ENCODE assay signal across 23 mouse cellular contexts in the genomic region with DNA sequence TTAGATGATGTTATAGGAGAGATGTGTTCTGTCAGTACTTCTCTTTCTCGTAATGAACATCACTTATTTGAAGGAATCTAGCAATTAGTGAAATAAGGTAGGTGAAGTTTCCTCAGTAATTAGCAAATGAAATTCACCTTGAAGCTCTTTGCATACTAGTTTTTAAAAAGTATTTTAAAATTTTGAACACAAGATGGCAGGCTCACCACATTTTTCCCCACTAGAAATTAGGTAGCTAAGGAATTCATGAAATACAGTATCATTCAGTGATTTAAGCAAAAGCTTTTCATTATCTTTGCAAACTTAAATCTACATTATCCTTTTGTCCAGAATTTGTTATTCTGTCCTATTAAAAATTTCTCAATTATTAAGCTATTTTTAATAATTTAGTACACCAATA. TPM values are rescaled to one million over a fixed set of nuclear protein-coding genes. Genes with fewer than 3 reads are reported as not detected.
DNase-seq lines count a peak whose midpoint lies in the region; ATAC-seq and TF ChIP-seq lines count a peak whose summit lies in the region.
"Had no signal": no experiment of that assay in that cellular context is flagged by ENCODE, and none has a peak within 500 bp of the region (broad histone marks: within the 10 kb centered on the region; RNA-seq: fewer than 3 reads in every experiment).

No protein-coding gene starts in this region.

- no peaks in the 10 kb centered on the region for H3K27me3 ChIP-seq in forebrain, embryonic 14.5 days (replicated peaks; ENCODE audit: control insufficient read depth, insufficient read depth, low read length)
- H3K27me3 ChIP-seq in forebrain, embryonic 10.5 days (ENCODE audit: poor library complexity, severe bottlenecking), result no peaks in the 10 kb centered on the region
- no peaks in the 10 kb centered on the region for H3K27me3 ChIP-seq in midbrain, postnatal 0 days (ENCODE audit: insufficient read depth, low read length)
- H3K27me3 ChIP-seq in midbrain, embryonic 10.5 days (ENCODE audit: low read depth, poor library complexity, severe bottlenecking), result no peaks in the 10 kb centered on the region
- H3K27me3 ChIP-seq: heart, embryonic 12.5 days; midbrain, embryonic 12.5 days; neural tube, embryonic 12.5 days had no signal

- no peak overlapping the region for H3K27ac ChIP-seq in forebrain, embryonic 14.5 days (ENCODE audit: low read depth, low read length)
- H3K27ac ChIP-seq in forebrain, embryonic 10.5 days, result no peak overlapping the region
- H3K27ac ChIP-seq in layer of hippocampus, adult 2 months, result no peak overlapping the region
- H3K27ac ChIP-seq in midbrain, postnatal 0 days (ENCODE audit: low read depth, low read length), result no peak overlapping the region
- H3K27ac ChIP-seq in midbrain, embryonic 10.5 days (replicated peaks), result no peak overlapping the region
- H3K27ac ChIP-seq: liver, embryonic 14.5 days; midbrain, embryonic 12.5 days; neural tube, embryonic 12.5 days had no signal

- H3K36me3 ChIP-seq in forebrain, embryonic 14.5 days (ENCODE audit: control insufficient read depth, insufficient read depth, low read length), result no peaks in the 10 kb centered on the region
- H3K36me3 ChIP-seq in forebrain, embryonic 10.5 days (replicated peaks), result no peaks in the 10 kb centered on the region
- H3K36me3 ChIP-seq in midbrain, postnatal 0 days (ENCODE audit: insufficient read depth, low read length), result no peaks in the 10 kb centered on the region
- no peaks in the 10 kb centered on the region for H3K36me3 ChIP-seq in midbrain, embryonic 10.5 days
- H3K36me3 ChIP-seq: heart, embryonic 12.5 days; midbrain, embryonic 12.5 days; neural tube, embryonic 12.5 days had no signal

- ATAC-seq in forebrain, embryonic 14.5 days, result no peak
- no peak for ATAC-seq in midbrain, postnatal 0 days (ENCODE audit: low FRiP score)
- ATAC-seq: forebrain, embryonic 16.5 days had no signal

- no peak overlapping the region for H3K4me3 ChIP-seq in forebrain, embryonic 14.5 days (ENCODE audit: low read depth, low read length)
- H3K4me3 ChIP-seq in forebrain, embryonic 10.5 days, result no peak overlapping the region
- no peak overlapping the region for H3K4me3 ChIP-seq in layer of hippocampus, adult 2 months
- no peak overlapping the region for H3K4me3 ChIP-seq in midbrain, postnatal 0 days (ENCODE audit: low read depth, low read length)
- H3K4me3 ChIP-seq in midbrain, embryonic 10.5 days, result no peak overlapping the region
- H3K4me3 ChIP-seq: heart, embryonic 12.5 days; midbrain, embryonic 12.5 days; neural tube, embryonic 12.5 days had no signal

- no peaks in the 10 kb centered on the region for H3K9me3 ChIP-seq in forebrain, embryonic 14.5 days (replicated peaks; ENCODE audit: control insufficient read depth, low read length)
- H3K9me3 ChIP-seq in forebrain, embryonic 10.5 days, result no peaks in the 10 kb centered on the region
- no peaks in the 10 kb centered on the region for H3K9me3 ChIP-seq in midbrain, postnatal 0 days (ENCODE audit: low read length)
- H3K9me3 ChIP-seq in midbrain, embryonic 10.5 days (replicated peaks), result no peaks in the 10 kb centered on the region
- H3K9me3 ChIP-seq: heart, embryonic 12.5 days; midbrain, embryonic 12.5 days; neural tube, embryonic 12.5 days had no signal

- H3K9ac ChIP-seq in forebrain, embryonic 14.5 days (ENCODE audit: low read length), result no peak overlapping the region
- H3K9ac ChIP-seq in midbrain, postnatal 0 days (replicated peaks; ENCODE audit: low read length, poor library complexity, severe bottlenecking), result no peak overlapping the region
- H3K9ac ChIP-seq: heart, embryonic 12.5 days; liver, embryonic 14.5 days; midbrain, embryonic 12.5 days; neural tube, embryonic 12.5 days had no signal

- no peak overlapping the region for H3K4me2 ChIP-seq in forebrain, embryonic 14.5 days (ENCODE audit: low read length)
- no peak overlapping the region for H3K4me2 ChIP-seq in midbrain, postnatal 0 days (ENCODE audit: low read depth, low read length, poor library complexity, severe bottlenecking)
- H3K4me2 ChIP-seq: heart, embryonic 12.5 days; midbrain, embryonic 12.5 days; neural tube, embryonic 12.5 days had no signal

- 78% methylated on average over 1 of the region's 1 CpGs for WGBS in forebrain, embryonic 14.5 days
- 89% methylated on average over 1 of the region's 1 CpGs for WGBS in forebrain, embryonic 10.5 days
- 81% methylated on average over 1 of the region's 1 CpGs for WGBS in midbrain, postnatal 0 days
- WGBS in midbrain, embryonic 10.5 days, result 89% methylated on average over 1 of the region's 1 CpGs

- peak; percentile 9 for DNase-seq in forebrain, embryonic 14.5 days (ENCODE audit: low spot score)
- no peak for DNase-seq in forebrain, embryonic 10.5 days (ENCODE audit: extremely low spot score, low spot score)
- no peak for DNase-seq in layer of hippocampus, adult 2 months (ENCODE audit: low spot score in 2 of 2)
- DNase-seq in layer of hippocampus, postnatal 10 days (ENCODE audit: low spot score in 2 of 2), result no peak
- peak; percentile 42 for DNase-seq in midbrain, postnatal 0 days (ENCODE audit: low spot score)
- DNase-seq in midbrain, embryonic 10.5 days (ENCODE audit: low spot score), result no peak
- DNase-seq in right cerebral cortex, postnatal 10 days (ENCODE audit: low spot score in 2 of 2), result no peak
- no peak for DNase-seq in kidney, postnatal 4 days
- DNase-seq: adrenal gland, adult 2 months; B cell, adult 2 months; cerebellum, adult 2 months; gastrocnemius, postnatal 25 days; heart, postnatal 4 days; kidney, postnatal 10 days; left cerebral cortex, postnatal 4 days; lung, postnatal 4 days; thymus, postnatal 14 days had no signal

- no peaks in the 10 kb centered on the region for H3K4me1 ChIP-seq in forebrain, embryonic 14.5 days (ENCODE audit: control insufficient read depth, insufficient read depth, low read length)
- no peaks in the 10 kb centered on the region for H3K4me1 ChIP-seq in forebrain, embryonic 10.5 days
- H3K4me1 ChIP-seq in midbrain, postnatal 0 days (ENCODE audit: insufficient read depth, low read length), result no peaks in the 10 kb centered on the region
- H3K4me1 ChIP-seq in midbrain, embryonic 10.5 days, result no peaks in the 10 kb centered on the region
- H3K4me1 ChIP-seq: heart, embryonic 12.5 days; midbrain, embryonic 12.5 days; neural tube, embryonic 12.5 days had no signal

- TF ChIP-seq CTCF in layer of hippocampus, adult 2 months (conservative IDR thresholded peaks at IDR 0.05), result peak; percentile 76
- TF ChIP-seq CTCF in midbrain, postnatal 0 days (IDR thresholded peaks at IDR 0.05), result peak; percentile 73

RNA-seq across cellular contexts. Expression of gene Ccdc152, which starts 7.3 kb away (rescaled TPM):
- polyA plus RNA-seq in forebrain, embryonic 14.5 days (2014; fragmentation: Nextera tagmentation; extraction: Ambion mirVana), result 0.15 TPM in 1 of 2 replicates, not detected in the other
- polyA plus RNA-seq in forebrain, embryonic 10.5 days (2016; fragmentation: Nextera tagmentation; extraction: Ambion mirVana), result 0.20 TPM in 1 of 2 replicates, not detected in the other
- not detected for total RNA-seq in layer of hippocampus, adult 2 months (2021)
- not detected for total RNA-seq in layer of hippocampus, postnatal 10 days (2021)
- not detected in 2 replicates for total RNA-seq in midbrain, postnatal 0 days (2014; rRNA removed)
- polyA plus RNA-seq in midbrain, postnatal 0 days (2015; fragmentation: Nextera tagmentation; extraction: Ambion mirVana), result 0.42 and 0.61 TPM in 2 replicates
- not detected in 2 replicates for polyA plus RNA-seq in midbrain, embryonic 10.5 days (2016; fragmentation: Nextera tagmentation; extraction: Ambion mirVana)
- total RNA-seq: adrenal gland, adult 2 months; gastrocnemius, postnatal 25 days; layer of hippocampus, postnatal 14 days; left cerebral cortex, postnatal 4 days had no signal
- polyA plus RNA-seq: adrenal gland, adult 2 months; forebrain, embryonic 16.5 days had no signal

RNA-seq across cellular contexts. Expression of gene Selenop, which starts 27.6 kb away (rescaled TPM):
- polyA plus RNA-seq in forebrain, embryonic 14.5 days (2014; fragmentation: Nextera tagmentation; extraction: Ambion mirVana), result 101 and 126 TPM in 2 replicates
- 43.6 and 44.7 TPM in 2 replicates for polyA plus RNA-seq in forebrain, embryonic 10.5 days (2016; fragmentation: Nextera tagmentation; extraction: Ambion mirVana)
- total RNA-seq in layer of hippocampus, adult 2 months (2021), result 100 to 1,000 TPM; 292 to 295 TPM
- 100 to 1,000 TPM; 230 to 263 TPM for total RNA-seq in layer of hippocampus, postnatal 10 days (2021)
- total RNA-seq in midbrain, postnatal 0 days (2014; rRNA removed), result 267 and 322 TPM in 2 replicates
- polyA plus RNA-seq in midbrain, postnatal 0 days (2015; fragmentation: Nextera tagmentation; extraction: Ambion mirVana), result 201 and 233 TPM in 2 replicates
- 53.5 and 61.5 TPM in 2 replicates for polyA plus RNA-seq in midbrain, embryonic 10.5 days (2016; fragmentation: Nextera tagmentation; extraction: Ambion mirVana)

Comparison
In these comparisons a context has a peak if more than half of its experiments do, and no peak if none do; other contexts are left out.
1. DNase-seq: peak in forebrain, embryonic 14.5 days (single experiment) and midbrain, postnatal 0 days (single experiment); none in forebrain, embryonic 10.5 days (single experiment), layer of hippocampus, adult 2 months (0 of 2), layer of hippocampus, postnatal 10 days (0 of 2), midbrain, embryonic 10.5 days (single experiment), right cerebral cortex, postnatal 10 days (0 of 2) and kidney, postnatal 4 days (0 of 2).